Mouse (Mus musculus) bone marrow macrophage, adult 2 months (primary cell): ENCODE measurements around the gene Krr1. TPM values are rescaled to one million over a fixed set of nuclear protein-coding genes. Genes with fewer than 3 reads are reported as not detected.
A peak's percentile ranks its signal among the peaks of the same experiment; 100 is the strongest.

Experiments used
- H3K27ac ChIP-seq: 2 replicates; pipeline ENCODE4 v1.5.1; 2012; ENCODE audit warnings: low read depth, low read length; ENCODE audit not compliant: insufficient read depth
- H3K4me1 ChIP-seq: 2 replicates; pipeline ENCODE4 v1.6.1; 2012; ENCODE audit warnings: low read length; ENCODE audit not compliant: control insufficient read depth, insufficient read depth
- H3K4me3 ChIP-seq: 2 replicates; pipeline ENCODE4 v1.5.1; 2012; ENCODE audit warnings: mild to moderate bottlenecking, low read length, moderate library complexity; ENCODE audit not compliant: insufficient read depth
- CTCF ChIP-seq: IDR thresholded peaks from 2 replicates; pipeline ENCODE4 v1.5.1; 2012; ENCODE audit warnings: low read depth, mild to moderate bottlenecking, low read length, moderate library complexity
- POLR2A ChIP-seq: IDR thresholded peaks from 2 replicates; pipeline ENCODE4 v1.6.1; 2012; ENCODE audit warnings: mild to moderate bottlenecking, low read depth, low read length, borderline replicate concordance
- polyA plus RNA-seq: library from polyadenylated mRNA; stranded (reverse); fragments of >200 nt; gene quantifications from 2 replicates; pipeline ENCODE4 v1.2.4, GENCODE M21; 2012; ENCODE audit not compliant: missing spikeins, insufficient read depth, insufficient read length

The Krr1 gene
- polyA plus RNA-seq, 1 experiment = 19.4 TPM

DNA sequence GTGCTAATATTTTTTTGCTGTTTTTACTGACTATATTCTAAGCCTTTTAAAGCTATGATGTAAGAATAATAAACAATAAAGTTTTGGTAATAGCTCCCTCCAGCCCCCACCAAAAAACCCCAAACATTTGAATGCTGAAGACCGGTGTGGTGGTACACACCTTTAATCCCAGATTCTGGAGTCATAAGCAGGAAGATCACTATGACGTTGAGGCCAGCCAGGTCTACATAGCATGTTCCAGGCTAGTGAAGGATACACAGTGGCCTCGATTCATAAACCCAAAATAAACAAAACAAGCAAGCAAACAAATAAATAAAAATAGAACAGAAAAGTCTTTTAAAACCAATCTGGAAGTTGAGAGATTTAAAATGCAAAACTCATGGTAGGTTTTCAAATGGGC, 535 bp upstream of the Krr1 start:
- Histone ChIP-seq H3K4me3 (no peak overlapping the region), H3K27ac (no peak overlapping the region), H3K4me1 (peaks cover 3% of the 10 kb centered on the region)
- no peak for TF ChIP-seq CTCF
- no peak for TF ChIP-seq POLR2A

GRCm38 (mm10) chr10:111977584-111977983, 5.1 kb downstream of the Krr1 start:
- no peak overlapping the region for H3K4me3 ChIP-seq
- TF ChIP-seq POLR2A (no peak), CTCF (peak; percentile 47; the same call in 1 of the 2 replicates)
- peaks cover 3% of the 10 kb centered on the region; the same call in 1 of the 2 replicates for H3K4me1 ChIP-seq
- H3K27ac ChIP-seq = no peak overlapping the region

DNA sequence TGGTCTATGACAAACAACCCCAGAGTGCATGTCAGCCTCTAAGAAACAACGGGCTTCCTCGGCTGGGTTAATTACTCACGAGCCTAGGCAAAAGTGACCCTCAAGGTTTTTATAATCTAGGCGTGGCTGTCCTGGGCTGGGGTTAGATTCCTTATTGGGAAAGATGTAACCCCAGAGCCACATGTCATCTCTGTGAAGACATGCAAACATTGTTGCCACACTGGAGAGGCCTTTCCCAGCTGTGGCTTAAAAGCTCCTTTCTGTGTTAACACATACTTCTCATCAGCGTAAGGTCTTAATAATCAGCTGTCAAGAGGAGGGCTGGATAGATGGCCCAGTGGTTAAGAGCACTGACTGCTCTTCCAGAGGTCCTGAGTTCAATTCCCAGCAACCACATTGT, 10.6 kb downstream of the Krr1 start:
- TF ChIP-seq CTCF = no peak
- no peak for TF ChIP-seq POLR2A
- H3K4me3 ChIP-seq = no peak overlapping the region
- H3K4me1 ChIP-seq = peaks cover 17% of the 10 kb centered on the region
- no peak overlapping the region for H3K27ac ChIP-seq

DNA sequence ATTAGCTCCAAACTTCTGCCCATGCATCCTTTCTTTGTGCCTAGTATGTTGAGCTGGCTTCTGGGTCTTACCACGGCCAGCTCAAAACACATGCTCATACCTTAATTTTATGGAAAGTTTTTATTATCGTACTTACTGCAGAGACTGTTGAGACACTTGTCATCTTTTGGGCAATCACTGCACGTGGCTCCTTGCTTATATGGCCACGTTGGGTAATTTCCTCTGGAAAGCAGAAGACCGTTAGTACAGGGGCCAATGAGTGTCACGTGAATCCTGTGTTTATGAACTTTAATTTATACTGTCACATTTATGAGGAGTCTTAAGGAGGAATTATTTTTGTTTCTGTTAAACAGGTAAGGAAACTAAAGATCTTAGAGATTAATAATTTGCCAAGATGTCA, 14.0 kb downstream of the Krr1 start:
- peak overlapping the region; percentile 95 for H3K27ac ChIP-seq
- no peak overlapping the region for H3K4me3 ChIP-seq
- H3K4me1 ChIP-seq = peaks cover 33% of the 10 kb centered on the region
- TF ChIP-seq CTCF (no peak), POLR2A (no peak)

DNA sequence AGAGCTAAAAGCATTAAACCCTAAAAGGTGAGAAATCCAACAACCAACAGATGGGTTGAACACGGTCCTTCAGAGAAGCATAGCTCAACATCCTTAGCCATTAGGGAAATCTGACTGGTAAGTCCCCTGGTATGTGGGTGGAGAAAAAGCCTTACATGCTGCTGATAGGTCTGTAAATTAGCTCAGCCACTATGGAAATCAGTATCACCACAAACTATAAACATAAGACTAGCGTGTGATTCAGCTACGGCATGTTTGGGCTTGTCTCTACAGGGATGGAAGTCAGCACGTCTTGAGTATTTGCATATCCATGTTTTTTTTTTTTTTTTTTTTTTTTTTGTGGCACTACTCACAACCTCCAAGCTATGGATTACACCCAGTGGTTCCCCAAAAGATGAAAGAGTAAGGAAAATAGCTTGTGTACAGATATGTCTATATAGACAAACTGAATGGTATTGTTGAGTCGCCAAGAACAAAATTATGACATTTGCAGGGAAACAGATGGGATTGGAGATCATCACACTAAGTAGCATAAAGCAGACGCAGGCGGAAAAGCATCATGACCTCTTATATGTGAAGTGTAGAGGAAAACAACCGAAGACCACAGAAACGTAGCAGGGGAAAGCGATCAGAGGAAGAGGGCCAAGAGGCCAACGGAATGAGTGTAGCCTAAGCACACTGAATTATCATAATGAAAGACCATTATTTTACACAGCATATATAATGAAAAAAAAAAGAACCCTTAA, 23.5 kb downstream of the Krr1 start:
- TF ChIP-seq CTCF (no peak), POLR2A (no peak)
- peak overlapping the region; percentile 85 for H3K4me3 ChIP-seq
- H3K27ac ChIP-seq = peak overlapping the region; percentile 97
- H3K4me1 ChIP-seq = peaks cover 38% of the 10 kb centered on the region

DNA sequence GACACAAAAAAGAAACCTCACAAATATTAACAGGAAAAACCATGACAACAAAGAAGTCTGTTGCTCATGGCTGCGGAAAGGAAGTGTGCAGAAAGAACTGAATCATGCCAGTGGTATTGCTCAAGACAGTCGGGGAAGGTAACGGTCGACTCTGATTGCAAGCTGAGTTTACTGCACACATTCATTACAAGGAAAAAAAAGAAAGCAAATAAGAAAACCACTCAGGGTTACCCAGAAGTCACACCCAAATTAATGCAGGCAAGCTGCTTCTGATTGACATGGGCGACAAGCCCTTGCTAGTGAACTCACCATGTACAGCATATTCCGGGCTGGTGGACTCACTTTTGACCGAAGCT, 24.1 kb downstream of the Krr1 start:
- H3K4me1 ChIP-seq = peaks cover 39% of the 10 kb centered on the region
- peak overlapping the region; percentile 97 for H3K27ac ChIP-seq
- H3K4me3 ChIP-seq = peak overlapping the region; percentile 85
- no peak for TF ChIP-seq POLR2A
- TF ChIP-seq CTCF = no peak

DNA sequence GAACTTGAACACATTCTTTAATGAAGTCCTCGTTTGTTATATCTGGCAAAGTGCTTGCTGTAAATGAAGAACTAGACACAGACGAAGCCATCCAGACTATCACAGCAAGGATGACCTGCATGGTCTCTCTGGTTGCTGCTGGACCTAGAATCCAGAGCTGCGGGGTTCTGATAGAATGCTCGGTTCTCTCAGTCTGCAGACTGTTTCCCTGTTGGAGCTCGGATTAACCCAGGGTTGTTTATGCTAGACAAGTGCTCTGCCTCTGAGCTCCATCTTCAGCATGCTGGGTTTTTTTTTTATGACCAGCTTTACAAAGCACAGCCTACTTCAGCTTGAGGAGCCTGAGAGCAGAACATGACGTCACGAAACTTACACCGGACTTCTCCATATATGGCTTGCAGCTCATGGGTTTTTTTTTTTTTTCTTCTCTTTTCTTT, 24.5 kb downstream of the Krr1 start:
- H3K4me1 ChIP-seq = peaks cover 39% of the 10 kb centered on the region
- peak overlapping the region; percentile 97 for H3K27ac ChIP-seq
- peak overlapping the region; percentile 85 for H3K4me3 ChIP-seq
- TF ChIP-seq POLR2A (peak; percentile 71; the same call in 1 of the 2 replicates), CTCF (no peak)

DNA sequence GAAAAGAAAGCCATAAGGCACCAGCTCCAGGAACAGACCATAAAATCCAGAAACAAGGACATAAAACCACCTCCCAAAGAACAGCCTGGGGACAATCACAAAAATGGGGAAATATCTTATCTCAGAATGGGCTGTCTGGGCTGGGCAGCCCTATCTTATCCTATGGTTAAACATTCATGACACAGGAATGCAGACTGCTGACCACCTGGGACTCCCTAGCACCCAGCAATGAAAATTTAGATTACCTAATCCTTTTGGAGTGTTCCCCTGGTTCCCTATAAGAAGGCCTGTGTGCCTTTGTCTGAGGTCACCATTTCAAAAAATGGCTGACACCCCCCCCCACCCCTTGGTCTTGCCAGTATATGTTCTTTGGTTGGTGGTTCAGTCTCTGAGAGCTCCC, 25.2 kb downstream of the Krr1 start:
- Histone ChIP-seq H3K4me1 (peaks cover 34% of the 10 kb centered on the region), H3K4me3 (no peak overlapping the region), H3K27ac (peak overlapping the region; percentile 28; the same call in 1 of the 2 replicates)
- TF ChIP-seq POLR2A (no peak), CTCF (no peak)

- Histone ChIP-seq H3K4me1 (peaks cover 30% of the 10 kb centered on the region), H3K4me3 (no peak overlapping the region), H3K27ac (peak overlapping the region; percentile 74)
- TF ChIP-seq POLR2A = no peak
- TF ChIP-seq CTCF = no peak
Measured at GRCm38 (mm10) chr10:111999765-112000164, 27.3 kb downstream of the Krr1 start.

DNA sequence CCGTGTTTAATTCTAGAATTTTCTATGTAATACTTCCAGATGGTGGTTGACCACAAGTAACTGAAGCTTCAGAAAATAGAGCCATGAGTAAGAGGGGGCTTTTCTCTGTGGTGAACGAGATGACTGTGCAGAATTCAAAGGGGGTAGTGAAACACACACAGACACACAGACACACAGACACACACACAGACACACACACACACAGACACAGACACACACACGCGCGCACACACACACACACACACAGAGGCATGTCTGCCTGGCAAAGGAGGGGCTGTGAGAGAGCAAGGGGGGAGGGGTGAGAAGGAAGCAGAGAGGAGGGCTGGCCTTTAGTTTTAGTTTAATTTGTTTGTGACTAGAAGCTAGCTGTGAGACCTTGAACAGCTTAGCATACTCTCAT, 28.1 kb downstream of the Krr1 start:
- Histone ChIP-seq H3K4me1 (peaks cover 33% of the 10 kb centered on the region), H3K27ac (peak overlapping the region; percentile 46), H3K4me3 (peak overlapping the region; percentile 23)
- no peak for TF ChIP-seq CTCF
- TF ChIP-seq POLR2A = no peak

GRCm38 (mm10) chr10:112001350-112001749, 28.9 kb downstream of the Krr1 start:
- Histone ChIP-seq H3K27ac (peak overlapping the region; percentile 86), H3K4me3 (no peak overlapping the region), H3K4me1 (peaks cover 33% of the 10 kb centered on the region)
- TF ChIP-seq POLR2A (no peak), CTCF (no peak)
